Mouse (Mus musculus): ENCODE measurements around the gene Zfp111. TPM values are rescaled to one million over a fixed set of nuclear protein-coding genes. Genes with fewer than 3 reads are reported as not detected.

Gene Zfp111
- total RNA-seq, 2 experiments from 2014 or later = 2.3 to 2.4 TPM

- no peak for DNase-seq (ENCODE audit: low spot score)
Observed at GRCm38 (mm10) chr7:24153272-24153671, 58.0 kb downstream of the Zfp111 start.

Other genes with a start within 250 kb of the Zfp111 start
- not detected for gene Vmn1r181, start 236.8 kb downstream of the Zfp111 start, total RNA-seq (2021)
- not detected for gene V1rd19, start 209.8 kb downstream of the Zfp111 start, total RNA-seq (2021)
- gene Vmn1r183, start 158.2 kb downstream of the Zfp111 start, total RNA-seq (2021) = not detected
- gene Zfp180, start 129.5 kb downstream of the Zfp111 start, total RNA-seq (2021) = 10 to 100 TPM; 17.1 to 17.2 TPM
- gene Zfp112, start 99.1 kb downstream of the Zfp111 start, total RNA-seq (2021) = 1 to 10 TPM; 5.3 to 5.7 TPM
- gene Zfp235, start 77.3 kb downstream of the Zfp111 start, total RNA-seq (2021) = 1 to 10 TPM; 3.5 TPM
- under 1 TPM; 0.07 to 0.28 TPM for gene Zfp114, start 36.4 kb downstream of the Zfp111 start, total RNA-seq (2021)
- 1 to 10 TPM; 2.4 to 2.6 TPM for gene Zfp109, start 26.1 kb upstream of the Zfp111 start, total RNA-seq (2021)
- 1 to 10 TPM; 1.8 to 2.1 TPM for gene Zfp108, start 43.4 kb upstream of the Zfp111 start, total RNA-seq (2021)
- 1 to 10 TPM; 7.0 TPM for gene Zfp93, start 59.0 kb upstream of the Zfp111 start, total RNA-seq (2021)
- 1 to 10 TPM; 2.2 to 2.6 TPM for gene Zfp61, start 89.8 kb upstream of the Zfp111 start, total RNA-seq (2021)
- 1 to 10 TPM; 1.7 to 2.1 TPM for gene Zfp94, start 105.2 kb upstream of the Zfp111 start, total RNA-seq (2021)
- not detected for gene Tescl, start 122.5 kb upstream of the Zfp111 start, total RNA-seq (2021)
- gene Lypd5, start 137.8 kb upstream of the Zfp111 start, total RNA-seq (2021) = not detected
- gene Kcnn4, start 158.8 kb upstream of the Zfp111 start, total RNA-seq (2021) = under 1 TPM; 0.46 to 0.50 TPM
- gene Smg9, start 188.2 kb upstream of the Zfp111 start, total RNA-seq (2021) = 10 to 100 TPM; 10.3 to 11.0 TPM
- gene Irgc1, start 240.9 kb upstream of the Zfp111 start, total RNA-seq (2021) = not detected